Mouse (Mus musculus): ENCODE data around the gene Zfp865.
A peak's percentile ranks its signal among the peaks of the same experiment; 100 is the strongest.
"Not testable (repeated sequence)": the region's sequence is repeated elsewhere in the genome, so short reads cannot be mapped to it uniquely, and the experiment has no call there.

The Zfp865 gene

DNA sequence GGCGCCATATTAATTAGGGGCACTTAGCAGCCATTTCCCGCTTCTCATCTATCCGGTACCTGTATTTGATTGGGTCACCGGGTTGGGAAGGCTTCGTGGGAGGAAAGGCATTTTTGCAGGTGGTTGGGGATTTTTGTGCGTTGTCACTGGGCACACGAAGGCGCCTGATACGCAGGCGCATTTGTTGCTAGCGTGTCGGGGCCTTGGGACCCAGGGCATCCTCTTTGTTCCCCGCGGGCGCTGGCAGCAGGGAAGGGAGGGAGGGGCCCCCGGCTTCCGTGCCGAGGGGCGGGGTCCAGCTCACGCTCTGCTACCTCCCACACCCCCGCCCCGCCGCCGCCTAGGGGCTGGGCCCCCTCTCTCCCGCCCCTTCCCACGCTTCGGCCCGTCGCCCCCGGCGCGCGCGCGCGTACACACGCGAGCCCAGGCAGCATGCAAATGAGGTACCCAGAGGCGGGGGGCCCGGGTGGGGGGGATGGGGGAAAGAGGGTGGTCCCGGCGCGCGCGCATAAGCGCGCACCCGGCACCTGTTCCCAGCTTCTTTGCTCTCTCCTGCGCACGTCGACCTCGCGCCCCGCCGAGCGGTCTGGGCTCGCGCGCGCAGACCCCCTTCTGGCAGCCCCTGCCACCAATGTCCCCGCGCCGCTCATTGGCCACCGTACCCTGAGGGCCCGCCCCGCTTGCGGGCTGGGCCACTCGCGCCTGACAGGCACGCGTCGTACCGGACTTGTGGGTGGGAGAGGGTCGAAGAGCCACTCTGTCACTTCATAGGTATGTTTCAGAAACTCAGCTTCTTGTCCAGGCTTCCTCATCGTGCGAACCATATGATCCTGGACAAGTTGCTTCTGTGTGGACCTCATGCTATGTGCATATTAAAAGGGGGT, 4.8 kb upstream of the Zfp865 start, which contains the start of gene Gm44973:
Gene Gm44973 (plus strand): TSS at position 379 of the 884 bp plus-strand sequence.
- peak; percentile 92 for DNase-seq (ENCODE audit: low read depth)

- DNase-seq (ENCODE audit: low read depth), result no peak
These were observed 4.1 kb upstream of the Zfp865 start for GRCm38 (mm10) chr7:5016057-5016456.

- no peak for DNase-seq (ENCODE audit: low read depth)
These were observed 3.3 kb upstream of the Zfp865 start for GRCm38 (mm10) chr7:5016920-5017319.

GRCm38 (mm10) chr7:5017352-5017751, 2.8 kb upstream of the Zfp865 start:
- DNase-seq (ENCODE audit: low read depth), result no peak

- DNase-seq (ENCODE audit: low read depth), result no peak
These were observed 2.2 kb upstream of the Zfp865 start for GRCm38 (mm10) chr7:5017931-5018330.

DNA sequence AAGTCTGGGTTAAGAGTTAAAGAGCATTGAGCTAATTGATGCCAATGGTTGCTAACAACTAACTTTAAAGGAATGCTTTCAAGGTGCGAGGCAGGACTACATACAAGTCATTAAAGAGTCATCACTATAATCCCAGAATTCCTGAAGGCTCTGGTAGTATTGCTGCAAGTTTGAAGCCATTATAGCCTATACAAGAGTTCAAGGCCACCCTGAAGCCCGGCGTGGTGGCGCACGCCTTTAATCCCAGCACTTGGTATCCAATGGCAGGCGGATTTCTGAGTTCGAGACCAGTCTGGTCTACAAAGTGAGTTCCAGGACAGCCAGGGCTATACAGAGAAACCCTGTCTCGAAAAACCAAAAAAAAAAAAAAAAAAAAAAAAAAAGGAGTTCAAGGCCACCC, 600 bp upstream of the Zfp865 start:
- not testable (repeated sequence) for DNase-seq (ENCODE audit: low read depth)

- DNase-seq (ENCODE audit: low read depth), result no peak
These were observed 509 bp downstream of the Zfp865 start for GRCm38 (mm10) chr7:5020685-5021084.

GRCm38 (mm10) chr7:5021197-5021596, 1.0 kb downstream of the Zfp865 start:
- DNase-seq (ENCODE audit: low read depth), result no peak

DNA sequence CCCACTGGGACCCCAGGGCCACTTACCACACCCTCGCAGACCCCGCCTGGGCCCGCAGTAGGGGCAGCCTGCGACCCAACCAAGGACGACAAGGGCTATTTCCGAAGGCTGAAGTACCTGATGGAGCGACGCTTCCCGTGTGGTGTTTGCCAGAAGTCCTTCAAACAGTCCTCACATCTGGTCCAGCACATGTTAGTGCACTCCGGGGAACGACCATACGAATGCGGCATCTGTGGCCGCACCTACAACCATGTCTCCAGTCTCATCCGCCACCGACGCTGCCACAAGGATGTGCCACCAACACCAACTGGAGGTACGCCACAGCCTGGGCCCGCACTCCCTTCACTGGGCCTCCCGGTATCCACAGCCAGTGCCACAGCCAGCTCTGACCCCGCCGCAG, 9.4 kb downstream of the Zfp865 start:
- DNase-seq (ENCODE audit: low read depth), result no peak

DNA sequence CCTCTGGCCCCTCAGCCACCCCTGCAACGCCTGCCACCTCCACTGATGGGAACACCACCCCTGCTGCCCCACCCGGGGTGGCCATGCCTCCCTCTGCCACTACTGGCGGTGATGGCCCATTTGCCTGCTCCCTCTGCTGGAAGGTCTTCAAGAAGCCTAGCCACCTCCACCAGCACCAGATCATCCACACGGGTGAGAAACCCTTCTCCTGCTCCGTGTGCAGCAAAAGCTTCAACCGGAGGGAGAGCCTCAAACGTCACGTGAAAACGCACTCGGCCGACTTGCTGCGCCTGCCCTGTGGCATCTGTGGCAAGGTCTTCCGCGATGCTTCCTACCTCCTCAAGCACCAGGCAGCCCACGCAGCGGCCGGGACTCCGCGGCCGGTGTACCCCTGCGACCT, 9.8 kb downstream of the Zfp865 start:
- no peak for DNase-seq (ENCODE audit: low read depth)

DNA sequence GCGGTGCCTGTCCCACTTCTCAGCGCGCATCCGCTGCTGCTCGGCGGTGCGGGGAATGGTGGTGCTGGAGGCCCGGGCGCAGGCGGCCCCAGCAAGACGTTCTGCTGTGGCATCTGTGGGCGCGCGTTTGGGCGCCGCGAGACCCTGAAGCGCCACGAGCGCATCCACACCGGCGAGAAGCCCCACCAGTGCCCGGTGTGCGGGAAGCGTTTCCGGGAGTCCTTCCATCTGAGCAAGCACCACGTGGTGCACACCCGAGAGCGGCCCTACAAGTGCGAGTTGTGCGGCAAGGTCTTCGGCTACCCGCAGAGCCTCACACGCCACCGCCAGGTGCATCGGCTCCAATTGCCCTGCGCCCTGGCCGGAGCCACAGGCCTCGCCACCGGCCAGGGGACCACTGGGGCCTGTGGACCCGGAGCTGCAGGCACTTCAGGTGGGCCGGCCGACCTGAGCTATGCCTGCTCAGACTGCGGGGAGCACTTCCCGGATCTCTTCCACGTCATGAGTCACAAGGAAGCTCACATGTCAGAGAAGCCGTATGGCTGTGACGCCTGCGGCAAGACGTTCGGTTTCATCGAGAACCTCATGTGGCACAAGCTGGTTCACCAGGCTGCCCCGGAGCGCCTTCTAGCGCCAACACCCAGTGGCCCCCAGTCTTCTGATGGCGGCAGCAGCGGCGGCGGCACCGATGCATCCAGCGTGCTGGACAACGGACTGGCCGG, 10.5 kb downstream of the Zfp865 start:
- DNase-seq (ENCODE audit: low read depth), result no peak

DNA sequence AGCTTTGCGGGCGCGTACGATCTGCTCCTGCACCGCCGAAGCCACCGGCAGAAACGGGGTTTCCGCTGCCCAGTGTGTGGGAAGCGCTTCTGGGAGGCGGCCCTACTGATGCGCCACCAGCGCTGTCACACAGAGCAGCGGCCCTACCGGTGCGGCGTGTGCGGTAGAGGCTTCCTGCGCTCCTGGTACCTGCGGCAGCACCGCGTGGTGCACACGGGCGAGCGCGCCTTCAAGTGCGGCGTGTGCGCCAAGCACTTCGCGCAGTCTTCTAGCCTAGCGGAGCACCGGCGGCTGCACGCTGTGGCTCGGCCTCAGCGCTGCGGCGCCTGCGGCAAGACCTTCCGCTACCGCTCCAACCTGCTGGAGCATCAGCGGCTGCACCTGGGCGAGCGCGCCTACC, 11.3 kb downstream of the Zfp865 start:
- DNase-seq (ENCODE audit: low read depth), result no peak

DNA sequence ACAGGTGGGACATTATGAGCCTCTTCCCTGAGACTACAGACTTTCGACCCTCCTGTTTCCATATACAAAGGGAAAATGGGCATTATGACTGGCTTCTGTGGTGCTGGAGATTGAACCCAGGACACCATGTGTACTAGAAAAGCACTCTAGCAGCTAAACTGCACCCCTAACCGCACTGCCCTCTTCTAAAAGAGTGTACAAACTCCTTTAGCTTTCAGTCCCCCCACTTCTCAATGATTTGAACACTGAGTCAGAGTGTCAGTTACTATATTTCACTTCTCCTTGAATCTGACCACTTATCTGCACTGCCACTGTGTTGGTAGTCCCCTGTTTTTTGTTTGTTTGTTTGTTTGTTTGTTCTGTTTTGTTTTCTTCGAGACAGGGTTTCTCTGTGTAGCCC, 13.6 kb downstream of the Zfp865 start, which contains the start of gene 4632433K11Rik:
Gene 4632433K11Rik (plus strand): TSS at position 301 of the 400 bp plus-strand sequence.
- DNase-seq (ENCODE audit: low read depth), result no peak

DNA sequence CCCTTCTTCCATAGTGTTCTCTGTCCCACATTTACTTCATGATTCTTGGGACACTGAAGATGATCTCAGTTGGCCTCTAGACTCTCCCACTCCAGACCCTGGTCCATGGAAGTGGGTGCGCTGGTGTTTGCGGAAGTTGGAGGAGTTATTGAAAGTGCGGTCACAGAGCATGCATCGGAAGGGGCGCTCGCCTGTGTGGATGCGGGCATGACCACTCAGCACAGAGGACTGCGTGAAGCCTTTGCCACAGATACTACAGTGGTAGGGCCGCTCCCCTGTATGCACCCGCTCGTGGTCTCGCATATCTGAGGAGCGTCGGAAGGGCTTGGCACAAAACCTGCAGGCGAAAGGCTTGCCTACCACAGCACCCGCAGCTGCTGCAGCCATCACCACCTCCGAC, 15.5 kb downstream of the Zfp865 start:
- DNase-seq (ENCODE audit: low read depth), result no peak

- no peak for DNase-seq (ENCODE audit: low read depth)
These were observed 16.0 kb downstream of the Zfp865 start for GRCm38 (mm10) chr7:5036136-5036535.

- no peak for DNase-seq (ENCODE audit: low read depth)
These were observed 16.9 kb downstream of the Zfp865 start for GRCm38 (mm10) chr7:5037026-5037425.

GRCm38 (mm10) chr7:5037467-5037866, 17.3 kb downstream of the Zfp865 start:
- no peak for DNase-seq (ENCODE audit: low read depth)

DNA sequence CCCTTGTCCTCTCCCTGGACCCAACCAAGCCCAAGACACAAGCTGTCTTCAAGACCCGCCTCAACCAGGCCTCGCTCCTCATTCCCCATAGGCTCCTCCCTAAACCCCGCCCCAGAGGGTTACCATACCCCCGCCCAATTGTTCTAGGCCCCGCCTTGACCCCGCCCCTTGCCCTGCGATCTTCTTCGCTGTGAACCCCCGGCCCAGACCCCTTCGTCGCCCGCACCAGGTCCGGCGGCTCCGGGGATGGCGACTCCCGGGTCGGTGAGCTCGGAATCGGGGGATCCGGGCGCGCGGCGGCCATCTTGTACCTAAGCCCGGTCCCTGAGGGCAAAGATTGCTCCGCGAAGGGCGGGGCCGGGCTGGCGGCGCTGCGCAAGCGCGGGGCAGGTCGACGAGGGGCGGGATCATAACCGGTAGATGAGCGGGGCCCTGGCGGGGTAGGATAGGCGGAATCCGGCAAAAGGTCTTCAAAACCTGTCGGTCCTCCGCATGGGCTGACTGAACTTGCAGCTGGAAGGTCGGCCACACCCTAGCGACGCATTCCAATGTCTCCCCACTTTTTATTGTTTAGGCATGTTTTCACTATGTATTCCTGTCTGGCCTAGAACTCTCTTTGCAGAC, 18.0 kb downstream of the Zfp865 start, which contains the start of gene Zfp784:
Gene Zfp784 (minus strand): TSS at position 338 of the 624 bp plus-strand sequence.
- DNase-seq (ENCODE audit: low read depth), result peak; percentile 77

DNA sequence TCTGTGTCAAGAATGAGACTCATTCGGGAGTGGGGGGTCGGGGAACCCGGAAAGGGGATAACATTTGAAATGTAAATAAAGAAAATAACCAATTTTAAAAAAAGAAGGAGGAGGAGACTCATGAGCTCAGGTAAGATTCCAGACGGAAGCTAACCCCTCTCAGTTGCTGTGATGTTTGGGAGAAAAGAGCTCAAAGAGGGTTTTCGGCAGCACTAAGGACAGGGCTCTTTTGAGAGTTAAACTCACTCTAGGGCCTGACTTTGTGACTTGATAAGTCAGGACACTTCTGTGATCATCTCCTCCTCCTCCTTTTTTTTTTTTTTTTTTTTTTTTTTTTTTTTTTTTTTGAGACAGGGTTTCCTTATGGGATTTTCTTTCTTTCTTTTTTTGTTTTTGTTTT, 18.8 kb downstream of the Zfp865 start:
- no peak for DNase-seq (ENCODE audit: low read depth)

DNA sequence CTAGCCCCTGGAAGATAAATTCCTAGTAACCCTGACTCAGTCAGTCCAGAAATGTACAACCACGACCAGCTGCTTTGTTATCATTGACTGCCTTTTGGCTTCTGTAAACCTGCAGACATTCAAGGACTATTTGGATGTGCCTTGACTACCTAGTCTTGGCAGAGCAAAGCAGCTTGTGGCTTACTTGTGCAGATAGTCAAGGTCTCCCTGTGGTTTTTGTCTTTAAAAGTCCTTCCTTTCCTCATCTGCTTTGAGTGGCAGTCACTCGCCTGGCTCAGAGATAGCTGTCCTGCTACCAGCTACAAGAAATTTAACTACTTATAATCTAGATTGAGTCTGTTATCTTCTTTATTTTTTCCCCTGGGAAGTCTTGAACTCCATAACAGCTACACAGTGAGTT, 24.8 kb downstream of the Zfp865 start:
- no peak for DNase-seq (ENCODE audit: low read depth)

DNA sequence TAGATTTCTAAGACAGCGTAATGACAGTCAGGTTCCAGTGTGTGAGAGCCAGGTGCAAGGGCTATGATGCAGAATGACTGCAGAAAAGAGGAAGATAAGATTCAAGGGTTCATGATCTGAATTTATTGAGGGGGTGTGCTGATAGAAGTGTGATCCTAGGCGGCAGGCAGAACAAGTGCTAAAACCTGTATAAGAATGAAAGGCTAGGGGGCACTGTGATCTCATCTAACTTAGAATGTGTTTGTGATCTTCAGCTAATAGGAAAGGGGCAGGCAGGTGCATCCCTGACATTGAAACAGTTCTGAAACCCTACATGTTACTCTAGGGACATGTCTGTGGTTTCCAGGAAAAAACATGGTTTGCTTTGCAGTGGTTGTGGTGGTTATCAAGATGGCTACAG, 25.9 kb downstream of the Zfp865 start:
- no peak for DNase-seq (ENCODE audit: low read depth)

DNA sequence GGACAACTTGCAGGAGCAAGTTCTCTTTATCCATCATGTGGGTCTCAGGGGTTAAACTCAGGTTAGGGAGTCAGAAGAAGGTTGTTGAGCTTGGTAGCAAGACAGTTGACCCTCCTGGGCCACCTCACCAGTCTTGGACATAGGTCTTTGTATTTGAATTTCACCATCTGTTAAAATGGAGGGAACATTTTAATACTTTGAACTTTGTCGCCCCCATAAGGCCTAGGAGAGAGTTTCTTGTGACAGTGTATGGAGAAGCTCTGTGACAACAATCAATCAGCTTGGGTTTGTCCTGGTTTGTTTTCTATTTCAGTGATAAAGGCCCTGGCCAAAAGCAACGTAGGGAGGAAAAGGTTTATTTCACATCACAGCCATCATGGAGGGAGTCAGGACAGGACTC, 27.1 kb downstream of the Zfp865 start:
- no peak for DNase-seq (ENCODE audit: low read depth)
